Mouse (Mus musculus) forebrain, embryonic 10.5 days (tissue): ENCODE measurements around the gene Col9a1. TPM values are rescaled to one million over a fixed set of nuclear protein-coding genes. Genes with fewer than 3 reads are reported as not detected.

Experiments
- DNase-seq: peaks from one replicate; pipeline ENCODE4 v3.0.0-alpha.2; 2017; ENCODE audit warnings: low spot score; ENCODE audit errors: extremely low spot score
- H3K27ac ChIP-seq: fragments of 300-500 bp; sonication (generic); 2 replicates; pipeline ENCODE4 v1.5.1; 2016; ENCODE audit warnings: mild to moderate bottlenecking
- H3K27me3 ChIP-seq: fragments of 300-500 bp; sonication (generic); 2 replicates; pipeline ENCODE4 v1.6.1; 2016; ENCODE audit warnings: mild to moderate bottlenecking; ENCODE audit not compliant: poor library complexity, severe bottlenecking
- H3K36me3 ChIP-seq: fragments of 300-500 bp; sonication (generic); replicated peaks from 2 replicates; pipeline ENCODE4 v1.6.1; 2016; ENCODE audit warnings: mild to moderate bottlenecking, moderate library complexity
- H3K4me1 ChIP-seq: fragments of 300-500 bp; sonication (generic); 2 replicates; pipeline ENCODE4 v1.6.1; 2016
- H3K4me3 ChIP-seq: fragments of 300-500 bp; sonication (generic); 2 replicates; pipeline ENCODE4 v1.5.1; 2016; ENCODE audit warnings: mild to moderate bottlenecking, moderate library complexity
- H3K9me3 ChIP-seq: fragments of 300-500 bp; sonication (generic); 2 replicates; pipeline ENCODE4 v1.6.1; 2016; ENCODE audit warnings: mild to moderate bottlenecking, moderate library complexity
- WGBS: fragments of 180-500 bp; shearing (Covaris S2); methylation state at CpG from one replicate; pipeline ENCODE4 v1.1.7; 2016; 5-methylcytosine and 5-hydroxymethylcytosine counted together
- polyA plus RNA-seq: library from polyadenylated mRNA; unstranded; fragments of >200 nt; fragmentation: Nextera tagmentation; extraction: Ambion mirVana; gene quantifications from 2 replicates; pipeline ENCODE4 v1.2.1, GENCODE M21; 2016

Col9a1 gene
- polyA plus RNA-seq, 1 experiment from 2014 or later, result 20.3 TPM

- no peak for DNase-seq
- H3K4me3 ChIP-seq, result no peak overlapping the region
- no peaks in the 10 kb centered on the region for H3K36me3 ChIP-seq
- 88% methylated on average over 6 of the region's 6 CpGs for WGBS
- no peak overlapping the region for H3K27ac ChIP-seq
- no peaks in the 10 kb centered on the region for H3K9me3 ChIP-seq
- H3K27me3 ChIP-seq, result peaks cover 19% of the 10 kb centered on the region; the same call in 1 of the 2 replicates
- H3K4me1 ChIP-seq, result peaks cover 21% of the 10 kb centered on the region
Measured at GRCm38 (mm10) chr1:24226941-24227711, 49.7 kb downstream of the Col9a1 start.

GRCm38 (mm10) chr1:24229552-24229951, 52.1 kb downstream of the Col9a1 start:
- H3K9me3 ChIP-seq, result no peaks in the 10 kb centered on the region
- H3K27ac ChIP-seq, result no peak overlapping the region
- H3K4me1 ChIP-seq, result peaks cover 36% of the 10 kb centered on the region
- 91% methylated on average over 1 of the region's 1 CpGs for WGBS
- DNase-seq, result no peak
- no peaks in the 10 kb centered on the region for H3K36me3 ChIP-seq
- no peak overlapping the region for H3K4me3 ChIP-seq
- peaks cover 31% of the 10 kb centered on the region for H3K27me3 ChIP-seq

GRCm38 (mm10) chr1:24230428-24230827, 53.0 kb downstream of the Col9a1 start:
- Histone ChIP-seq H3K27me3 (peaks cover 40% of the 10 kb centered on the region), H3K27ac (0 out of 2 replicates have a peak overlapping the region, but pooled peaks have one; percentile 25), H3K4me3 (no peak overlapping the region), H3K9me3 (no peaks in the 10 kb centered on the region), H3K36me3 (no peaks in the 10 kb centered on the region), H3K4me1 (peaks cover 40% of the 10 kb centered on the region)
- WGBS, result 43% methylated on average over 8 of the region's 8 CpGs
- DNase-seq, result no peak

GRCm38 (mm10) chr1:24231504-24232270, 54.3 kb downstream of the Col9a1 start:
- 56% methylated on average over 3 of the region's 3 CpGs for WGBS
- Histone ChIP-seq H3K36me3 (no peaks in the 10 kb centered on the region), H3K4me1 (peaks cover 40% of the 10 kb centered on the region), H3K27me3 (peaks cover 52% of the 10 kb centered on the region), H3K4me3 (no peak overlapping the region), H3K9me3 (no peaks in the 10 kb centered on the region), H3K27ac (no peak overlapping the region)
- no peak for DNase-seq

GRCm38 (mm10) chr1:24236330-24236729, 58.9 kb downstream of the Col9a1 start:
- Histone ChIP-seq H3K9me3 (no peaks in the 10 kb centered on the region), H3K36me3 (no peaks in the 10 kb centered on the region), H3K4me3 (no peak overlapping the region), H3K27ac (no peak overlapping the region), H3K27me3 (peaks cover 70% of the 10 kb centered on the region), H3K4me1 (peaks cover 59% of the 10 kb centered on the region)
- DNase-seq, result no peak
- WGBS, result 81% methylated on average over 1 of the region's 1 CpGs

- Histone ChIP-seq H3K9me3 (no peaks in the 10 kb centered on the region), H3K36me3 (no peaks in the 10 kb centered on the region), H3K4me3 (no peak overlapping the region), H3K4me1 (peaks cover 38% of the 10 kb centered on the region), H3K27ac (no peak overlapping the region), H3K27me3 (peaks cover 63% of the 10 kb centered on the region)
- 31% methylated on average over 8 of the region's 8 CpGs for WGBS
- peak; percentile 46 for DNase-seq
Measured at GRCm38 (mm10) chr1:24240039-24240691, 62.8 kb downstream of the Col9a1 start.

GRCm38 (mm10) chr1:24244931-24245330, 67.5 kb downstream of the Col9a1 start:
- Histone ChIP-seq H3K27ac (no peak overlapping the region), H3K9me3 (no peaks in the 10 kb centered on the region), H3K4me1 (peaks cover 36% of the 10 kb centered on the region), H3K4me3 (no peak overlapping the region), H3K36me3 (no peaks in the 10 kb centered on the region), H3K27me3 (peaks cover 31% of the 10 kb centered on the region)
- WGBS, result 83% methylated on average over 10 of the region's 10 CpGs
- DNase-seq, result no peak

GRCm38 (mm10) chr1:24245700-24246375, 68.4 kb downstream of the Col9a1 start:
- no peak for DNase-seq
- Histone ChIP-seq H3K4me3 (no peak overlapping the region), H3K27ac (no peak overlapping the region), H3K9me3 (no peaks in the 10 kb centered on the region), H3K27me3 (peaks cover 28% of the 10 kb centered on the region), H3K4me1 (peaks cover 27% of the 10 kb centered on the region), H3K36me3 (no peaks in the 10 kb centered on the region)
- 46% methylated on average over 13 of the region's 13 CpGs for WGBS

- Histone ChIP-seq H3K4me3 (no peak overlapping the region), H3K27ac (no peak overlapping the region), H3K36me3 (no peaks in the 10 kb centered on the region), H3K4me1 (peaks cover 18% of the 10 kb centered on the region), H3K9me3 (no peaks in the 10 kb centered on the region), H3K27me3 (peaks cover 9% of the 10 kb centered on the region; the same call in 1 of the 2 replicates)
- 77% methylated on average over 10 of the region's 10 CpGs for WGBS
- no peak for DNase-seq
Measured at GRCm38 (mm10) chr1:24248294-24249104, 71.1 kb downstream of the Col9a1 start.

- Histone ChIP-seq H3K27me3 (peaks cover 9% of the 10 kb centered on the region; the same call in 1 of the 2 replicates), H3K4me3 (no peak overlapping the region), H3K9me3 (no peaks in the 10 kb centered on the region), H3K27ac (no peak overlapping the region), H3K36me3 (no peaks in the 10 kb centered on the region), H3K4me1 (peaks cover 18% of the 10 kb centered on the region)
- DNase-seq, result no peak
- 53% methylated on average over 3 of the region's 3 CpGs for WGBS
Measured at GRCm38 (mm10) chr1:24249105-24249664, 71.8 kb downstream of the Col9a1 start.

GRCm38 (mm10) chr1:24257961-24258360, 80.6 kb downstream of the Col9a1 start:
- no peaks in the 10 kb centered on the region for H3K36me3 ChIP-seq
- WGBS, result 85% methylated on average over 5 of the region's 5 CpGs
- H3K4me3 ChIP-seq, result no peak overlapping the region
- no peak overlapping the region for H3K27ac ChIP-seq
- H3K27me3 ChIP-seq, result no peaks in the 10 kb centered on the region
- no peaks in the 10 kb centered on the region for H3K9me3 ChIP-seq
- no peaks in the 10 kb centered on the region for H3K4me1 ChIP-seq
- no peak for DNase-seq
